Mouse (Mus musculus) cortical plate, adult 2 months (tissue): Measurements from ENCODE around the gene Erbb3.

Source experiments
- CTCF ChIP-seq: fragments of 200-500 bp; IDR thresholded peaks from 2 replicates; pipeline ENCODE4 v1.5.1; 2011; ENCODE audit warnings: mild to moderate bottlenecking, control low read depth, low read length; ENCODE audit not compliant: insufficient read depth; ENCODE audit errors: extremely low read depth
- POLR2A ChIP-seq: fragments of 200-500 bp; IDR thresholded peaks from 2 replicates; pipeline ENCODE4 v1.6.1; 2011; ENCODE audit warnings: mild to moderate bottlenecking, low read length, control low read depth; ENCODE audit not compliant: insufficient read depth; ENCODE audit errors: extremely low read depth

DNA sequence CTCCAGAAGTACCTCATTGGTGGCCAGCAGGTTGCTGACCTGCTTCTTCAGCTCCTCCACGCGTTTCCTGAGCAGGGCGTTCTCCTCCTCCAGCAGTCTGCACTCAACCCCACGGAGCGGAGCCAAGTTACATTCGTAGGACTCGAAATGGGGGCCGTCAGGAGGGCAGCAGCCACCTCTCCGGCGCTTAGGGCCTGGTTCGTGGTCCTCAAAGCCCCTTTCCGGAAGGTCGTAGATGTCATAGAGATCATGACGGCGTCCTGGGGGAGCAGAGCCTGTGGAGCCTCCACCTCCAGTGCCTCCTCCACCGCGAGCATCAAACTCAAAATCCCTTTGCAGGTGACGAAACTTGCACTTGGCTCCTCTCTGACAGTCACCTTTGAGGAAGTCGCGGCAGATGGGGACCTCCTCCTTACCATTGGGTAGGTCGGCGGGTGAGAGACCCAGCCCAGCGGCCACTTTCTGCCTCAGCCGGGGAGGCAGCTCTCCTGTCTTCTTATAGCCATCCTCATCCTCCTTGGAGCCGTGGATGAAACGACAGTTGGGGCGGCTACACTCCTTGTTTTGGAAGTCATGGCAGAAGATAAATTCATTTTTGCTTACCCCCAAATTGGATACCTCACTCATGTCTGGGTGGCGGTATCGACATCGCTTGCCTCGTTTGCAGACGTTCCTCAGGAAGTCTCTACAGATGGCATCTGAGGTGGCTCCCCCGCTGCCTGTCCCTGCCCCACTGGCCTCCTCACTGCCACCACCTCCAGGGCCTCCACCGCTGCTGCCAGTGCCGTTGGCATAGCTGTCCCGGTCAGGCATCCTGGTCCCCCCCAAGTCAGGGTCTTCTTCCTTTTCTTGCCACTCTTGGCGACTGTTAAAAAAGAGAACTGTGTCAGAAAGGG lies 44.5 kb downstream of the Erbb3 start:
- no peak for TF ChIP-seq CTCF
- no peak for TF ChIP-seq POLR2A
